Mouse (Mus musculus): Measurements from ENCODE around the gene BC049715. TPM values are rescaled to one million over a fixed set of nuclear protein-coding genes. Genes with fewer than 3 reads are reported as not detected.
"Not testable (repeated sequence)": the region's sequence is repeated elsewhere in the genome, so short reads cannot be mapped to it uniquely, and the experiment has no call there.

Gene BC049715
- polyA plus RNA-seq, 1 experiment, result 168 TPM

DNA sequence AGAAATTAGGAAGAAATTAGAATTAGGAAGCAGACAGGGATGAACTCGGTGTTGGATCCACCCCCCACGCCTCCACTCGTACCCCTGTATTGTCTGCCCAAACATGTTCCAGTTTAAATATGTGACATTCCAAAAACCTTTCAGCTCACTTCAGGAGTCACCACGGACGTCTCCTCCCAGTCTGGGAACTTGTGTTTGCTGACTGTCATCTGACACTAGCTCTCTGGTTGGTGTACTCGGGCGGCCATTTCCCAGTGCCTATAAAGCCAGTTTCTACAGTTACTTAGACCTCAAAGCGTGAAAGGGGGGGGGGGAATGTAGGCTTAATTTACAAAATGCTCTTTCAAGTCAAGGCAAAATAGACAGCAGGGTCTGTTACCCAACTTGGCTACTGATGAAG is 54.3 kb downstream of the BC049715 start:
- H3K27ac ChIP-seq (ENCODE audit: control insufficient read depth, insufficient read depth, low read depth, low read length), result no peak overlapping the region
- no peak for TF ChIP-seq CTCF (IDR thresholded peaks at IDR 0.05; ENCODE audit: control insufficient read depth, insufficient read depth, insufficient replicate concordance, low read depth, low read length)
- H3K4me1 ChIP-seq (ENCODE audit: control insufficient read depth, insufficient read depth, low read length), result no peaks in the 10 kb centered on the region
- H3K27me3 ChIP-seq (ENCODE audit: control insufficient read depth, insufficient read depth, low read length), result no peaks in the 10 kb centered on the region
- H3K36me3 ChIP-seq (ENCODE audit: control insufficient read depth, insufficient read depth, low read length), result no peaks in the 10 kb centered on the region
- no peak overlapping the region for H3K4me3 ChIP-seq (ENCODE audit: control insufficient read depth, low read depth, low read length)

- Histone ChIP-seq H3K4me3 (ENCODE audit: control insufficient read depth, low read depth, low read length) (no peak overlapping the region), H3K36me3 (ENCODE audit: control insufficient read depth, insufficient read depth, low read length) (no peaks in the 10 kb centered on the region), H3K4me1 (ENCODE audit: control insufficient read depth, insufficient read depth, low read length) (no peaks in the 10 kb centered on the region), H3K27ac (ENCODE audit: control insufficient read depth, insufficient read depth, low read depth, low read length) (no peak overlapping the region), H3K27me3 (ENCODE audit: control insufficient read depth, insufficient read depth, low read length) (no peaks in the 10 kb centered on the region)
- TF ChIP-seq POLR2A (IDR thresholded peaks at IDR 0.05; ENCODE audit: control insufficient read depth, low read depth, low read length) (no peak), CTCF (IDR thresholded peaks at IDR 0.05; ENCODE audit: control insufficient read depth, insufficient read depth, insufficient replicate concordance, low read depth, low read length) (no peak)
Observed at GRCm38 (mm10) chr6:136883431-136883915, 56.0 kb downstream of the BC049715 start.

GRCm38 (mm10) chr6:136883961-136884360 is 56.5 kb downstream of the BC049715 start:
- TF ChIP-seq POLR2A (IDR thresholded peaks at IDR 0.05; ENCODE audit: control insufficient read depth, low read depth, low read length), result no peak
- TF ChIP-seq CTCF (IDR thresholded peaks at IDR 0.05; ENCODE audit: control insufficient read depth, insufficient read depth, insufficient replicate concordance, low read depth, low read length), result no peak
- H3K4me3 ChIP-seq (ENCODE audit: control insufficient read depth, low read depth, low read length), result no peak overlapping the region
- H3K4me1 ChIP-seq (ENCODE audit: control insufficient read depth, insufficient read depth, low read length), result no peaks in the 10 kb centered on the region
- H3K27me3 ChIP-seq (ENCODE audit: control insufficient read depth, insufficient read depth, low read length), result no peaks in the 10 kb centered on the region
- no peak overlapping the region for H3K27ac ChIP-seq (ENCODE audit: control insufficient read depth, insufficient read depth, low read depth, low read length)
- no peaks in the 10 kb centered on the region for H3K36me3 ChIP-seq (ENCODE audit: control insufficient read depth, insufficient read depth, low read length)

DNA sequence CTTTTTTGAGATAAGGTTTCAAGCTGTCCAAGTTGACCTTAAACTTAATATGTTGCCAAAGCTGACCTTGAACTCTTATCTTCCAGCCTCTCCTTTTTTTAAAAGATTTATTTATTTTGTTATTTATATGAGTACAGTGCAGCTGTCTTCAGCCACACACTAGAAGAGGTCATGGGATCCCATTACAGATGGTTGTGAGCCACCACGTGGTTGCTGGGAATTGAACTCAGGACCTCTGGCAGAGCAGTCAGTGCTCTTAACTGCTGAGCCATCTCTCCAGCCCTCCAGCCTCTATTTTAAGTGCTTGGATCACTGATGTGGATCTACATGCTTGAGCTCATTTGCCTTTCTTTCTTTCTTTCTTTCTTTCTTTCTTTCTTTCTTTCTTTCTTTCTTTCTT is 57.3 kb downstream of the BC049715 start:
- H3K4me1 ChIP-seq (ENCODE audit: control insufficient read depth, insufficient read depth, low read length); H3K27me3 ChIP-seq (ENCODE audit: control insufficient read depth, insufficient read depth, low read length); H3K36me3 ChIP-seq (ENCODE audit: control insufficient read depth, insufficient read depth, low read length); H3K4me3 ChIP-seq (ENCODE audit: control insufficient read depth, low read depth, low read length); H3K27ac ChIP-seq (ENCODE audit: control insufficient read depth, insufficient read depth, low read depth, low read length): not testable (repeated sequence)

GRCm38 (mm10) chr6:136887854-136888253 is 60.4 kb downstream of the BC049715 start:
- Histone ChIP-seq H3K4me3 (ENCODE audit: control insufficient read depth, low read depth, low read length) (no peak overlapping the region), H3K27ac (ENCODE audit: control insufficient read depth, insufficient read depth, low read depth, low read length) (peak overlapping the region; percentile 76), H3K36me3 (ENCODE audit: control insufficient read depth, insufficient read depth, low read length) (no peaks in the 10 kb centered on the region), H3K27me3 (ENCODE audit: control insufficient read depth, insufficient read depth, low read length) (no peaks in the 10 kb centered on the region), H3K4me1 (ENCODE audit: control insufficient read depth, insufficient read depth, low read length) (no peaks in the 10 kb centered on the region)
- TF ChIP-seq CTCF (IDR thresholded peaks at IDR 0.05; ENCODE audit: control insufficient read depth, insufficient read depth, insufficient replicate concordance, low read depth, low read length), result no peak
- TF ChIP-seq POLR2A (IDR thresholded peaks at IDR 0.05; ENCODE audit: control insufficient read depth, low read depth, low read length), result no peak

GRCm38 (mm10) chr6:136889067-136889466 is 61.6 kb downstream of the BC049715 start:
- peak overlapping the region; percentile 67 for H3K27ac ChIP-seq (ENCODE audit: control insufficient read depth, insufficient read depth, low read depth, low read length)
- H3K4me1 ChIP-seq (ENCODE audit: control insufficient read depth, insufficient read depth, low read length), result no peaks in the 10 kb centered on the region

GRCm38 (mm10) chr6:136889554-136889953 is 62.1 kb downstream of the BC049715 start:
- Histone ChIP-seq H3K4me1 (ENCODE audit: control insufficient read depth, insufficient read depth, low read length) (no peaks in the 10 kb centered on the region), H3K36me3 (ENCODE audit: control insufficient read depth, insufficient read depth, low read length) (no peaks in the 10 kb centered on the region), H3K27ac (ENCODE audit: control insufficient read depth, insufficient read depth, low read depth, low read length) (peak overlapping the region; percentile 48; the same call in 1 of the 2 replicates), H3K27me3 (ENCODE audit: control insufficient read depth, insufficient read depth, low read length) (no peaks in the 10 kb centered on the region), H3K4me3 (ENCODE audit: control insufficient read depth, low read depth, low read length) (no peak overlapping the region)
- no peak for TF ChIP-seq POLR2A (IDR thresholded peaks at IDR 0.05; ENCODE audit: control insufficient read depth, low read depth, low read length)
- no peak for TF ChIP-seq CTCF (IDR thresholded peaks at IDR 0.05; ENCODE audit: control insufficient read depth, insufficient read depth, insufficient replicate concordance, low read depth, low read length)

More at GRCm38 (mm10) chr6:136889067-136889466, 61.6 kb downstream of the BC049715 start:
- no peak overlapping the region for H3K4me3 ChIP-seq (ENCODE audit: control insufficient read depth, low read depth, low read length)
- no peaks in the 10 kb centered on the region for H3K36me3 ChIP-seq (ENCODE audit: control insufficient read depth, insufficient read depth, low read length)
- H3K27me3 ChIP-seq (ENCODE audit: control insufficient read depth, insufficient read depth, low read length), result no peaks in the 10 kb centered on the region
- TF ChIP-seq CTCF (IDR thresholded peaks at IDR 0.05; ENCODE audit: control insufficient read depth, insufficient read depth, insufficient replicate concordance, low read depth, low read length), result no peak
- TF ChIP-seq POLR2A (IDR thresholded peaks at IDR 0.05; ENCODE audit: control insufficient read depth, low read depth, low read length), result no peak

Other genes starting within 250 kb of the BC049715 start
- gene Plbd1, start 165.7 kb upstream of the BC049715 start, polyA plus RNA-seq (2012; rRNA removed), result 47.4 and 53.7 TPM in 2 replicates
- gene Gucy2c, start 45.9 kb upstream of the BC049715 start, polyA plus RNA-seq (2012; rRNA removed), result 0.16 and 0.33 TPM in 2 replicates
- 0.96 and 0.99 TPM in 2 replicates for gene Hist4h4, start 23.2 kb upstream of the BC049715 start, polyA plus RNA-seq (2012; rRNA removed)
- gene H2afj, start 19.4 kb upstream of the BC049715 start, polyA plus RNA-seq (2012; rRNA removed), result 34.2 and 47.7 TPM in 2 replicates
- gene Wbp11, start 607 bp downstream of the BC049715 start, polyA plus RNA-seq (2012; rRNA removed), result 236 and 252 TPM in 2 replicates
- gene Smco3, start 7.8 kb downstream of the BC049715 start, polyA plus RNA-seq (2012; rRNA removed), result 0.22 TPM in 1 of 2 replicates, not detected in the other
- gene Art4, start 30.1 kb downstream of the BC049715 start, polyA plus RNA-seq (2012; rRNA removed), result 0.96 and 1.0 TPM in 2 replicates
- 51.0 and 80.5 TPM in 2 replicates for gene Mgp, start 48.2 kb downstream of the BC049715 start, polyA plus RNA-seq (2012; rRNA removed)
- gene Erp27, start 94.6 kb downstream of the BC049715 start, polyA plus RNA-seq (2012; rRNA removed), result 0.09 TPM in 1 of 2 replicates, not detected in the other
- 2.2 and 6.5 TPM in 2 replicates for gene Pde6h, start 96.2 kb downstream of the BC049715 start, polyA plus RNA-seq (2012; rRNA removed)
- gene Arhgdib, start 114.3 kb downstream of the BC049715 start, polyA plus RNA-seq (2012; rRNA removed), result 5.4 and 5.8 TPM in 2 replicates

Data from testis, adult 2 months (tissue).